Mouse (Mus musculus): ENCODE data around the gene Nav1. TPM values are rescaled to one million over a fixed set of nuclear protein-coding genes. Genes with fewer than 3 reads are reported as not detected.

Nav1 gene
- total and polyA plus RNA-seq, 2 experiments from 2014 or later = 35.5 to 85.8 TPM

DNA sequence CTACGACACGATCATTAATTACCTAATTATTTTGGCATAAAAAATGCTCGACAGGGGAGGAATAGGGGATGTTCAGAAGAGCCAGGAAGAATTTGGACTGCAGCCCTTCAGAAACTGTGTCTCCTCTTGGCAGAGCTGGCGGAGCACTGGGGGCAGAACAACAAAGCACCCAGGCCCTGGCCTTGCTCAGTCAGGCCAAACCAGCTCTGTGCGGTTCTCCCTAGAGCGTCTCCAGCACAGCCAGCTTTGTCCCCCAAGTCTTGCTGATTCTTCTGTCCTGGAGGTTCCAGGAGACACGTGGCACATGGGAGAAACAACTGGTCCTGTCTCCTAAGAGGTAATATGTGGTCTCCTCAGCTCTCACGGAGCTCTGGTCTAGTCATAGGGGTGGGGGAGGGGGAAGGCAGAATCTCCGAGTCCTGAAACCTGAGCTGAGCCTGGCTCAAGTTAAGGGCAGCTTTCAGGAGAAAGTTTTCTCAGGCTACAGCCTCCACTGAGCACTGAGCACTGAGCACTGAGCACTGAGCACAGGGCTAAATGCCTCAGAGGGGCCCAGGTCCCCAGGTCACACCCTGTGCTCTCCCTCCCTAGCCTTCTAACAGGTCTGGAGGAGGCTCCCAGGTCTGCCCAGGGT, 43.2 kb downstream of the Nav1 start:
- Histone ChIP-seq H3K9ac (no peak overlapping the region), H3K9me3 (ENCODE audit: low read length) (no peaks in the 10 kb centered on the region), H3K4me3 (ENCODE audit: low read depth, low read length) (no peak overlapping the region), H3K4me2 (ENCODE audit: low read depth) (no peak overlapping the region), H3K27me3 (ENCODE audit: insufficient read depth, low read length) (no peaks in the 10 kb centered on the region), H3K4me1 (ENCODE audit: insufficient read depth) (peaks cover 32% of the 10 kb centered on the region), H3K27ac (ENCODE audit: low read depth, low read length) (peak overlapping the region; percentile 78), H3K36me3 (ENCODE audit: insufficient read depth) (no peaks in the 10 kb centered on the region)
- WGBS = 22% methylated on average over 9 of the region's 9 CpGs
- ATAC-seq (peak; percentile 39), DNase-seq (no peak)
- TF ChIP-seq CTCF (IDR thresholded peaks at IDR 0.05; ENCODE audit: low read depth) = no peak

DNA sequence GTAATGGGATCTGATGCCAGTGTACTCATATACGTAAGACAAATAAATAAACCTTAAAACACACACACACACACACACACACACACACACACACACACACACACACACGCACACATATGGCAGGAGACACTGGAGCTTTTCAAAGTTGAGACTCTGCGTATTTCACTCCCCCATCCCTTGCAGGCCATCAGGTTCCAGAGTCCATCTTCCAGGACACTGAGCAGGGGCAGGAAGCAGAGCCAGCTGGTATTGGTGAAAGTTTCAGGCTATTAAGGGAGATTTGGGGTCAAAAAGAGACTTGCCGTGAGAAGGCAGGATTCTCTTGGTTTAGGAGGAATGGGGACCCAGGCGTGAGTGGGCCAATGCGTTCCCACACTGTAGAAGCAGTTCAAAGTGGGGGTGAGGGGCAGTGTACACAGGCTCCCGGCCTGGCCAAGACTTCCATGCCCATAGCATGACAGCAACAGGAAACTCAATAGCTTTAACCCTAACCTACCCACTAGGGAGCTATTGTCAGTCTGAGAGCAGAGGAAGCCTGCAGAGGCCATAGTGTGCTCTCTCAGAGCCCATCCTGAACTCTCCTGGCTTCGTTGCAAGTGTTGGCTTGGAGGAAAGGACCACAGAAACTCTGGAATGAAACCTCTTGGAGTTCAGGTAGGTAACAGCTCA, 44.0 kb downstream of the Nav1 start:
- Histone ChIP-seq H3K27ac (ENCODE audit: low read depth, low read length) (0 out of 2 replicates have a peak overlapping the region, but pooled peaks have one; percentile 78), H3K9me3 (ENCODE audit: low read length) (no peaks in the 10 kb centered on the region), H3K36me3 (ENCODE audit: insufficient read depth) (no peaks in the 10 kb centered on the region), H3K4me2 (ENCODE audit: low read depth) (no peak overlapping the region), H3K4me3 (ENCODE audit: low read depth, low read length) (no peak overlapping the region), H3K9ac (no peak overlapping the region), H3K4me1 (ENCODE audit: insufficient read depth) (peaks cover 32% of the 10 kb centered on the region), H3K27me3 (ENCODE audit: insufficient read depth, low read length) (no peaks in the 10 kb centered on the region)
- no peak for TF ChIP-seq CTCF (IDR thresholded peaks at IDR 0.05; ENCODE audit: low read depth)
- DNase-seq (no peak), ATAC-seq (no peak)
- 53% methylated on average over 8 of the region's 8 CpGs for WGBS

DNA sequence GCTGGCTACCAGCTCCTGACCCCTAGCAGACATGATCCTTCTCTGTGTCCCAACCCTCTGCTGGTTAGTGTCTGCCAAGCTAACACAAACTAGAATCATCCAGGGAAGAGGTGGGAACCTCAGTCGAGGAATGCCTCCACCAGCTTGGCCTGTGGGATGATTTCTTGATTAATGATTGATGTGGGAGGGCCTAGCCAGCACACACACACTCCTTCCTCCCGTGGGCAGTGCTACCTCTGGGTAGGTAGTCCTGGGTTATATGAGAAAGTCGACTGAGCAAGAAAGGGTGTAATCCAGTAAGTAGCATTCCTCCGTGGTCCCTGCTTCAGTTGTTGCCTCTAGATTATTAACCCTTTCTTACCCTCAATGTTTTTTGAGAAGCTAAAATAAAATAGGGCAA, 45.0 kb downstream of the Nav1 start:
- H3K4me3 ChIP-seq (ENCODE audit: low read depth, low read length) = no peak overlapping the region
- no peaks in the 10 kb centered on the region for H3K9me3 ChIP-seq (ENCODE audit: low read length)
- ATAC-seq (no peak), DNase-seq (no peak)
- 21% methylated on average over 4 of the region's 4 CpGs for WGBS
- H3K9ac ChIP-seq = no peak overlapping the region
- H3K27me3 ChIP-seq (ENCODE audit: insufficient read depth, low read length) = no peaks in the 10 kb centered on the region
- H3K4me1 ChIP-seq (ENCODE audit: insufficient read depth) = peaks cover 32% of the 10 kb centered on the region
- H3K27ac ChIP-seq (ENCODE audit: low read depth, low read length) = no peak overlapping the region; the same call in 1 of the 2 replicates
- H3K4me2 ChIP-seq (ENCODE audit: low read depth) = no peak overlapping the region
- TF ChIP-seq CTCF (IDR thresholded peaks at IDR 0.05; ENCODE audit: low read depth) = no peak
- no peaks in the 10 kb centered on the region for H3K36me3 ChIP-seq (ENCODE audit: insufficient read depth)

DNA sequence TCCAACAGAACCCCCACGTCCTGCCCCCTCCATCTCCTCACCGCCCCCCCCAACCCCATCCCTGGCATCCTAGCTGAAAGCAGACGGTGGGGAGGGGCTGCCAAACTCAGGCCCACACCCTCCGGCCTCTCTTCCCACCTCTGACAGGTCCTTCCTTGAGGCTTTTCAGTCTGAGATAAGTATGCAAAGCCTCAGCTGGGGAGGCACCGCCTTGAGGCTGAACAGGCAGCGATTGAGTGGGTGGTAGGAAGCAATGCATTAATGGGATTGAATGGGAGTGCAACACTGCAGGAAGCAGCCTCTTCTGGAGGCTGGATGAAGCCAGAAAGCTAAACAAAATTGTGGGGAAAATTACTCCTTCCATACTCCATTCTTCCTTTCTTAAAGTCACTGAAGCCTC, 45.8 kb downstream of the Nav1 start:
- Histone ChIP-seq H3K27me3 (ENCODE audit: insufficient read depth, low read length) (no peaks in the 10 kb centered on the region), H3K27ac (ENCODE audit: low read depth, low read length) (peak overlapping the region; percentile 21; the same call in 1 of the 2 replicates), H3K9ac (no peak overlapping the region), H3K9me3 (ENCODE audit: low read length) (no peaks in the 10 kb centered on the region), H3K36me3 (ENCODE audit: insufficient read depth) (no peaks in the 10 kb centered on the region), H3K4me3 (ENCODE audit: low read depth, low read length) (no peak overlapping the region), H3K4me2 (ENCODE audit: low read depth) (no peak overlapping the region), H3K4me1 (ENCODE audit: insufficient read depth) (peaks cover 32% of the 10 kb centered on the region)
- DNase-seq = no peak
- 18% methylated on average over 6 of the region's 6 CpGs for WGBS
- ATAC-seq = no peak
- no peak for TF ChIP-seq CTCF (IDR thresholded peaks at IDR 0.05; ENCODE audit: low read depth)

DNA sequence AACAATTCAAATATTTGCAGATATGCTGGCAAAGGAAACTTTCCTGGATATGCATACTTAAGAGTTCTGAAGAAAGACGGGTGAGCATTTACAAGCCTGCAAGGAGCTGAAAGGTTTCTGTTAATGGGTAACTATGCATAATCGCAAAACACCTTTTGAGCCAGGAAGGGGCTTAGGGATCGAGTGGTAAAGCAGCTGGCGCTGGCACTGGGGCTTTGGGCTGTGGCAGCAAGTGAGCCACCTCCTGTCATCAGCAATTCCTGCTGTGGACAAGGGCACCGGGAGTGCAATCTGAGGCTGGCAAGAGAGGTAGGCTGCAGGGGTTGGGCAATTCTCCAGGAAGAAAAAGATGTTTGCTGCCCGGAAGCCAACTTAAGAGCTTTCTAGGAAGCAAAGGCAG, 49.1 kb downstream of the Nav1 start:
- TF ChIP-seq CTCF (IDR thresholded peaks at IDR 0.05; ENCODE audit: low read depth) = no peak
- no peak overlapping the region for H3K27ac ChIP-seq (ENCODE audit: low read depth, low read length)
- H3K9ac ChIP-seq = no peak overlapping the region
- DNase-seq (no peak), ATAC-seq (no peak)
- H3K9me3 ChIP-seq (ENCODE audit: low read length) = no peaks in the 10 kb centered on the region
- no peaks in the 10 kb centered on the region; the same call in 1 of the 2 replicates for H3K36me3 ChIP-seq (ENCODE audit: insufficient read depth)
- 27% methylated on average over 6 of the region's 6 CpGs for WGBS
- no peak overlapping the region for H3K4me3 ChIP-seq (ENCODE audit: low read depth, low read length)
- H3K4me2 ChIP-seq (ENCODE audit: low read depth) = no peak overlapping the region
- peaks cover 31% of the 10 kb centered on the region for H3K4me1 ChIP-seq (ENCODE audit: insufficient read depth)
- H3K27me3 ChIP-seq (ENCODE audit: insufficient read depth, low read length) = no peaks in the 10 kb centered on the region

GRCm38 (mm10) chr1:135555885-135556284, 51.2 kb downstream of the Nav1 start:
- Histone ChIP-seq H3K9me3 (ENCODE audit: low read length) (no peaks in the 10 kb centered on the region), H3K4me2 (ENCODE audit: low read depth) (no peak overlapping the region), H3K36me3 (ENCODE audit: insufficient read depth) (no peaks in the 10 kb centered on the region; the same call in 1 of the 2 replicates), H3K27ac (ENCODE audit: low read depth, low read length) (no peak overlapping the region), H3K4me1 (ENCODE audit: insufficient read depth) (peaks cover 24% of the 10 kb centered on the region), H3K4me3 (ENCODE audit: low read depth, low read length) (no peak overlapping the region), H3K9ac (no peak overlapping the region), H3K27me3 (ENCODE audit: insufficient read depth, low read length) (no peaks in the 10 kb centered on the region)
- ATAC-seq (no peak), DNase-seq (no peak)
- WGBS = 69% methylated on average over 8 of the region's 8 CpGs
- no peak for TF ChIP-seq CTCF (IDR thresholded peaks at IDR 0.05; ENCODE audit: low read depth)

DNA sequence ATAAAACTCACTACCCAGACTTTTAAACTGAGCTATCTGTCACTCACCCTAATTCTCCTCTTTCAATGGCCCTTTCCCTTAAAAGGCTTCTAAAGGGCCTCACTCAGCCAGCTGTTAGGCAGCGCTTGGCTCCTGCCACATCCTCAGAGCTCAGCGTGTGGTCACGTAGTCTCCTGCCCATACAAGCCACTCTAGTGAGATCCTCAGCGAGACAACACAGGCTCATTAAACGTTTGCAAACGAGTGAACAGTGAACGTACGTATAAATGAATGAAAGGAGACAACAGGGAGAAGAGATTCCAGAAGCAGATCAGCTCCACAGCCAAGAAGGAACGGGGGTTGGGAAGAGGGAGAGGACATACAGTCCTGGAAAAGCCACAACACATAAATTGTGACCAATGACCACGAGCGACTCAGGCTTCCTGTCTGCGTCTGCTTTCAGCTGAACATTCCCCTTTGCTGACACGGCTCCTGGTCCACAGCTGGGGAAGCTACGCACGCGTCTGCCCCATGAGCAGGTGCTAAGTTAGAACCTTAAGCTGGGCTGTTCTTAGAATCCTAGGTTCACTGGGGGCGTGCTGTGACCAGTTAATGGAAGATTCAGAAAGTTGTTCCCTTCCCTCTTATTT, 52.3 kb downstream of the Nav1 start:
- Histone ChIP-seq H3K4me3 (ENCODE audit: low read depth, low read length) (no peak overlapping the region), H3K9ac (no peak overlapping the region), H3K36me3 (ENCODE audit: insufficient read depth) (no peaks in the 10 kb centered on the region; the same call in 1 of the 2 replicates), H3K4me1 (ENCODE audit: insufficient read depth) (peaks cover 20% of the 10 kb centered on the region), H3K27me3 (ENCODE audit: insufficient read depth, low read length) (no peaks in the 10 kb centered on the region), H3K9me3 (ENCODE audit: low read length) (no peaks in the 10 kb centered on the region), H3K4me2 (ENCODE audit: low read depth) (no peak overlapping the region), H3K27ac (ENCODE audit: low read depth, low read length) (no peak overlapping the region)
- 11% methylated on average over 17 of the region's 17 CpGs for WGBS
- TF ChIP-seq CTCF (IDR thresholded peaks at IDR 0.05; ENCODE audit: low read depth) = no peak
- no peak for DNase-seq
- ATAC-seq = peak; percentile 17; the same call in 1 of the 2 replicates

Measured in forebrain, postnatal 0 days (tissue).